Mouse (Mus musculus) ES-E14 (cell line): ENCODE measurements around the gene Cpvl. TPM values are rescaled to one million over a fixed set of nuclear protein-coding genes. Genes with fewer than 3 reads are reported as not detected.

Experiments
- DNase-seq: peaks from one replicate; pipeline ENCODE4 v3.0.0-alpha.2; 2013; ENCODE audit warnings: low read depth, low spot score
- H3K27ac ChIP-seq: 2 replicates; pipeline ENCODE4 v1.5.1; 2012; ENCODE audit warnings: low read depth, mild to moderate bottlenecking, low read length, moderate library complexity, mixed read lengths; ENCODE audit not compliant: poor library complexity, insufficient read depth, severe bottlenecking
- H3K36me3 ChIP-seq: 2 replicates; pipeline ENCODE4 v1.6.1; 2012; ENCODE audit warnings: mild to moderate bottlenecking, low read length, moderate library complexity, mixed read lengths; ENCODE audit not compliant: control insufficient read depth, poor library complexity, insufficient read depth, severe bottlenecking
- H3K4me1 ChIP-seq, 2 experiments: fragments of 150-350 bp in 1 of 2; sonication (generic) in 1 of 2; 2 replicates each; pipeline ENCODE4 v1.6.1; 2012; ENCODE audit warnings: low read length in 2 of 2, mild to moderate bottlenecking in 1 of 2, mixed read lengths in 1 of 2; ENCODE audit not compliant: control insufficient read depth in 2 of 2, insufficient read depth in 2 of 2, poor library complexity in 1 of 2
- H3K4me3 ChIP-seq, 2 experiments: fragments of 150-350 bp in 1 of 2; sonication (generic) in 1 of 2; 2 replicates each; pipeline ENCODE4 v1.5.1; 2012; ENCODE audit warnings: low read length in 2 of 2, low read depth in 1 of 2, mild to moderate bottlenecking in 1 of 2, mixed read lengths in 1 of 2; ENCODE audit not compliant: insufficient read depth in 1 of 2, poor library complexity in 1 of 2, severe bottlenecking in 1 of 2
- H3K9ac ChIP-seq: 2 replicates; pipeline ENCODE4 v1.6.1; 2012; ENCODE audit warnings: low read depth, mild to moderate bottlenecking, low read length, mixed read lengths; ENCODE audit not compliant: poor library complexity, insufficient read depth, severe bottlenecking
- H3K9me3 ChIP-seq: fragments of 150-350 bp; sonication (generic); 2 replicates; pipeline ENCODE4 v1.6.1; 2012; ENCODE audit warnings: low read depth, mild to moderate bottlenecking, low read length; ENCODE audit not compliant: control insufficient read depth, insufficient read depth
- CHD2 ChIP-seq: IDR thresholded peaks from 2 replicates; pipeline ENCODE4 v1.6.1; 2014; ENCODE audit warnings: mild to moderate bottlenecking, low read depth, low read length, inconsistent platforms
- HCFC1 ChIP-seq: IDR thresholded peaks from 2 replicates; pipeline ENCODE4 v1.6.1; 2012; ENCODE audit warnings: low read length, inconsistent platforms, borderline replicate concordance; ENCODE audit not compliant: insufficient read depth
- MAFK ChIP-seq: IDR thresholded peaks from 2 replicates; pipeline ENCODE4 v1.6.1; 2014; ENCODE audit warnings: mild to moderate bottlenecking, low read depth, low read length, inconsistent platforms; ENCODE audit not compliant: insufficient read depth
- ZC3H11A ChIP-seq: IDR thresholded peaks from 2 replicates; pipeline ENCODE4 v1.6.1; 2012; ENCODE audit warnings: low read depth, mild to moderate bottlenecking, inconsistent platforms, low read length, borderline replicate concordance
- ZNF384 ChIP-seq: IDR thresholded peaks from 2 replicates; pipeline ENCODE4 v1.6.1; 2012; ENCODE audit warnings: low read depth, low read length, inconsistent platforms
- in situ Hi-C, 2 experiments: fragments of 600-800 bp; cut with MboI; formaldehyde crosslinking; loops; one replicate each; pipeline ENCODE4 v1.15.1; 2025; ENCODE audit warnings: low sequenced_read_pairs in 2 of 2, inconsistent platforms in 1 of 2; ENCODE audit not compliant: unreplicated experiment in 2 of 2
- total RNA-seq: library from RNA; depleted of rRNA; stranded (reverse); fragments of 300-350 nt; gene quantifications from 2 replicates; pipeline ENCODE4 v1.2.3, GENCODE M21; 2012; rRNA removed

Gene Cpvl
- 0.16 and 0.40 TPM in 2 replicates for total RNA-seq

DNA sequence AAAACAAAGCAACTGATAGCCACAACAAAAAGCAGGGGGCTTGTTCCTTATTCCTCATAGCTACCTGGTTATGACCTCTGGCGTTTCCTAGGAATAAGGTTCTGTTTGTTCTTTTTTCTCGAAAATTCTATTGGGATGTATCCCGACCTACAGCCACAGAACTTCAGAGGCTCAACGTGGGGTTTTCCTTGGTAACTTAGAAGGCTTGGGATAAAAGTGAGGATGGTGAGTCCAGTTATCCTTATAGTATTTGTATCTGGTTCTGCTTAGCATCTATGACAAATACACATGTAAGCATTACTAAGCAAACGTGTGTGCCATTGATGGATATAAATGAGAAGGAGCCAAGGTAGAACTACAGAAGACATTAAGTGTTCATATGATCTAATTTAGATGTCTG is at the start of gene Cpvl:
Gene Cpvl, minus strand, starts transcription at position 101 of the 400 bp plus-strand sequence.
- Histone ChIP-seq H3K9ac (no peak within 1 kb of the TSS), H3K9me3 (no peaks in the 10 kb centered on the region), H3K36me3 (no peaks in the 10 kb centered on the region), H3K27ac (no peak within 1 kb of the TSS), H3K4me1 (no peaks in the 10 kb centered on the region), H3K4me3 (no peak within 1 kb of the TSS)
- DNase-seq: no peak
- in situ Hi-C loops: no loop called here
- no peak for TF ChIP-seq CHD2
- no peak for TF ChIP-seq HCFC1
- TF ChIP-seq ZNF384: no peak
- no peak for TF ChIP-seq MAFK

- in situ Hi-C loops: no loop called here
- no peak overlapping the region for H3K4me3 ChIP-seq
- H3K9ac ChIP-seq: no peak overlapping the region
- no peak for DNase-seq
- no peaks in the 10 kb centered on the region for H3K36me3 ChIP-seq
- H3K27ac ChIP-seq: no peak overlapping the region
- no peaks in the 10 kb centered on the region for H3K9me3 ChIP-seq
- peak; percentile 63 for TF ChIP-seq MAFK
- TF ChIP-seq HCFC1: no peak
- no peak for TF ChIP-seq CHD2
- no peak for TF ChIP-seq ZC3H11A
- TF ChIP-seq ZNF384: no peak
- H3K4me1 ChIP-seq: no peaks in the 10 kb centered on the region; a peak in 1 of 4 replicates
Measured at GRCm38 (mm10) chr6:54023846-54024245, 45.4 kb upstream of the Cpvl start.

GRCm38 (mm10) chr6:54021123-54021789 is 42.8 kb upstream of the Cpvl start:
- DNase-seq: no peak
- TF ChIP-seq MAFK (no peak), ZC3H11A (no peak), HCFC1 (no peak), CHD2 (no peak), ZNF384 (no peak)
- H3K9ac ChIP-seq: no peak overlapping the region
- no peaks in the 10 kb centered on the region; a peak in 1 of 4 replicates for H3K4me1 ChIP-seq
- no peak overlapping the region for H3K27ac ChIP-seq
- in situ Hi-C loops: no loop called here
- H3K9me3 ChIP-seq: no peaks in the 10 kb centered on the region
- no peaks in the 10 kb centered on the region for H3K36me3 ChIP-seq
- H3K4me3 ChIP-seq: no peak overlapping the region

DNA sequence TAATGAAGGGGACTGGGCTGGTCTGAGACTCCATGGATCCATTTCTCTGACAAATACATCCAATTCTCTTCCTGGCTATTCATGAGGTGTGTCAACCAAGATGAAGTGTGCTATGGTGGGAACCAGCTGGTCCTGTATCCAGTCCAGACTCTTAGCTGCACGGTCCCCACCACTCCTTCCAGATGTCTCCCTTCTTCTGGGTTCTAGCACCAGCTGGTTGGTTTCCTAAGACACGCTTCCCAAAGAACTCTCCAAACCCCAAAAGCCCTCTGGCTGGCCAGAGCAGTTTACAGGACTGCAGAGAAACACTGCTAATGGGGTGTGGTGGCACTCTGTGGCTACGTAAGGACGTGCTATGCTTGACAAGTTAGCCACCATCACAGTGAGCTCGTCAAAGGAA is 40.4 kb upstream of the Cpvl start:
- Histone ChIP-seq H3K9ac (no peak overlapping the region), H3K4me1 (no peaks in the 10 kb centered on the region; a peak in 1 of 4 replicates), H3K9me3 (no peaks in the 10 kb centered on the region), H3K36me3 (no peaks in the 10 kb centered on the region), H3K27ac (no peak overlapping the region), H3K4me3 (no peak overlapping the region)
- in situ Hi-C loops: no loop called here
- TF ChIP-seq ZC3H11A (no peak), CHD2 (no peak), HCFC1 (no peak), MAFK (no peak), ZNF384 (no peak)
- no peak for DNase-seq
